Mouse (Mus musculus) liver, embryonic 13.5 days (tissue): Measurements from ENCODE around the gene Fam136a. TPM values are rescaled to one million over a fixed set of nuclear protein-coding genes. Genes with fewer than 3 reads are reported as not detected.

Experiments used
- polyA plus RNA-seq: library from polyadenylated mRNA; unstranded; fragments of >200 nt; fragmentation: Nextera tagmentation; extraction: Ambion mirVana; gene quantifications from 2 replicates; pipeline ENCODE4 v1.2.1, GENCODE M21; 2015

Fam136a gene
- polyA plus RNA-seq, 1 experiment from 2014 or later: 94.3 TPM

Other genes starting within 250 kb of the Fam136a start
- gene Tgfa, start 170.4 kb upstream of the Fam136a start, polyA plus RNA-seq: 1.1 and 1.2 TPM in 2 replicates
- 407 and 475 TPM in 2 replicates for gene Snrpg, start 5.7 kb downstream of the Fam136a start, polyA plus RNA-seq
- 38.1 and 51.3 TPM in 2 replicates for gene Pcyox1, start 31.5 kb downstream of the Fam136a start, polyA plus RNA-seq
- 26.4 and 31.0 TPM in 2 replicates for gene Tia1, start 38.6 kb downstream of the Fam136a start, polyA plus RNA-seq
- not detected in 2 replicates for gene Gm44790, start 61.0 kb downstream of the Fam136a start, polyA plus RNA-seq
- gene C87436, start 72.7 kb downstream of the Fam136a start, polyA plus RNA-seq: 12.4 and 14.5 TPM in 2 replicates
- 327 and 339 TPM in 2 replicates for gene Pcbp1, start 160.7 kb downstream of the Fam136a start, polyA plus RNA-seq